Mouse (Mus musculus) thymus, postnatal 0 days (tissue): ENCODE measurements around the gene Sema4b. TPM values are rescaled to one million over a fixed set of nuclear protein-coding genes. Genes with fewer than 3 reads are reported as not detected.

Experiments used
- DNase-seq: peaks from one replicate; pipeline ENCODE4 v3.0.0-alpha.2; 2015; ENCODE audit warnings: low spot score
- polyA plus RNA-seq: library from polyadenylated mRNA; unstranded; fragments of >200 nt; fragmentation: Nextera tagmentation; extraction: Ambion mirVana; gene quantifications from 2 replicates; pipeline ENCODE4 v1.2.1, GENCODE M21; 2015

The Sema4b gene
- polyA plus RNA-seq, 1 experiment from 2014 or later: 20.9 TPM

DNA sequence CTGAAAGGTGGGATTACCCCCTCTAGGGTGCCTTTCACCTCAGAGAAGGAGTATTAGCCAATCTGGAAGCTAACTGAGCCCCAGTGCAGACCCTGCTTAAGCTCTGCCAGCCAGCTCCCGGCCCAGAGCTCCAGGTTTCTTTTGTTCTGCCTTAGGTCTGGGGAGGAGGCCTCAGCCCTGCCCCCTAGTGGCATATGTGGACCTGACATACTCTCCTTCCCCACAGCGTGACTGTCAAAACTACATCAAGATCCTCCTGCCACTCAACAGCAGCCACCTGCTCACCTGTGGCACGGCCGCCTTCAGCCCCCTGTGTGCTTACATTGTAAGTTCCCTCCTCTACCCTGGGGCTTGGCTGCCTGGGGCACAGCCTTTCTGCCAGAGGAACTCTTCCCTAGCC is 28.8 kb downstream of the Sema4b start:
- DNase-seq: peak; percentile 88

DNA sequence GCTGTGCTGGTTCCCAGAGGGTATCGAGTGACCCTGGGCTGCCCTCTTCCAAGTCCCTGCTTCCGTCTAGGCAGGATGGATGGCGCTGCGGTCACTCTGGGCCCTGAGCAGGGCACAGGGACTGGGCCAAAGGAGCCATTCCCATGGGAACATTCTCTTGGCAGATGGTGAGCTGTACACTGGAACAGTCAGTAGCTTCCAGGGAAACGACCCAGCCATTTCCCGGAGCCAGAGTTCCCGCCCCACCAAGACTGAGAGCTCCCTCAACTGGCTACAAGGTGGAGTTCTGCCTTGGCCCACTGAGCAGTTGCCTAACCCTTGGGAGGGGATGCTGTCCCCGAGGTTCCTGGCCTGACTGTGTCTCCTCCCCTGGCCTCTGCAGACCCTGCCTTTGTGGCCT is 29.9 kb downstream of the Sema4b start:
- no peak for DNase-seq

DNA sequence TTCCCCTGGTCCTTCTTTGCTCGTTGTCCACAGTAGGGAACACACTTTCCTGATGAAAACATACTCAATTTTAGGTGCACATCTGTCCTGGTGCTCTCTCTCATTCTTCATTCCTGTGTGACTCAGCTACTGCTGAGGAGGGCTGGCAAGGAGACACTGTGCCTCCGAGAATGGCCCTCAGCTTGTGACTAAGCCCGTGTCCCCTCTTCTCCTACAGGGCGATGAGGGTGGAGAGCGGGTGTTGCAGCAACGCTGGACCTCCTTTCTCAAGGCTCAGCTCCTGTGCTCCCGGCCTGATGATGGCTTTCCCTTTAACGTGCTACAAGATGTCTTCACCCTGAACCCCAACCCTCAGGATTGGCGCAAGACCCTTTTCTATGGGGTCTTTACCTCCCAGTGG is 32.0 kb downstream of the Sema4b start:
- DNase-seq: no peak

DNA sequence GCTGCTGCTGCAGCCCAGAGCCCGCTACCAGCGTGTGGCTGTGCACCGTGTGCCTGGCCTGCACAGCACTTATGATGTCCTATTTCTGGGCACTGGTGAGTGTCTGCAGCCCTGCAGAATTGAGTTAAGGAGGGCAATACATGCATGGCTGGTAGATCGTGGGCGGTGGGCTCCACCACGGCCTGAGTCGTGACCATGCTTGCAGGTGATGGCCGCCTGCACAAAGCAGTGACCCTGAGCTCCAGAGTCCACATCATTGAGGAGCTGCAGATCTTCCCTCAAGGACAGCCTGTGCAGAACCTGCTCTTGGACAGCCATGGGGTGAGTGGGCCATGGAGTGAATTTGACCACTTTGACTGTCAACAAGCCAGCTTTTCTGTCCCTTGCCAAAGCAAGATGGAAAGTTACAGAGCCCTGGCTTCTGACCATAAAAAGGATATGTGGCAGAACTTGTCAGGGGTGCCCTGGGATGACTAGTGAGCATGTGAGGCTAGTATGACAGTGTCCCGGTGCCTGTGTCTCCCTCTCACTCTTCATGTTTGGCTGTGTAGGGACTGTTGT is 33.7 kb downstream of the Sema4b start:
- DNase-seq: no peak

DNA sequence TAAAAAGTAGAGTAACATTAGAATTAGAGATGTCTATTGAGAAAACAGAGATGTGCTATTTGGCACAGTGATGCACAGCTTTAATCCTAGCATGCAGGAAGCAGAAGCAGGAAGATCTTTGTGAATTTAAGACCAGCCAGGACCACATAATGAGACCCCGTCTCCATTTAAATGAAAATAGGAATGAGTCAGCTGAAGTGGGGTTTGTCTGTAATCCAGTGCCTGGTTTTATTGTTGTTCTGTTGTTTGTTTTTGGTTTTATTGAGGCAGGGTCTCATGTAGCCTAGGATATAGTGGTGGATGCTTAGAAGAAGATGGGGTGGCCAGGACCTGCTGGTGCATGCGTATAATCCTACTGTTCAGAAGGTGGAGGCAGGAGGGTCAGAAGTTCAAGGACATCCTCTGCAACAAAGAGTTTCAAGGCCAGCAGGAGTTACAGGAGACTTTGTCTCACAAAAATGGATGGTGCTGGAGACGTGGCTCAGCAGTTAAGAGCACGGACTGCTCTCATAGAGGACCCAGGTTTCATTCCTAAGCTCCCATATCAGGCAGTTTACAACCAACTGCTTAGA is 34.6 kb downstream of the Sema4b start:
- no peak for DNase-seq

DNA sequence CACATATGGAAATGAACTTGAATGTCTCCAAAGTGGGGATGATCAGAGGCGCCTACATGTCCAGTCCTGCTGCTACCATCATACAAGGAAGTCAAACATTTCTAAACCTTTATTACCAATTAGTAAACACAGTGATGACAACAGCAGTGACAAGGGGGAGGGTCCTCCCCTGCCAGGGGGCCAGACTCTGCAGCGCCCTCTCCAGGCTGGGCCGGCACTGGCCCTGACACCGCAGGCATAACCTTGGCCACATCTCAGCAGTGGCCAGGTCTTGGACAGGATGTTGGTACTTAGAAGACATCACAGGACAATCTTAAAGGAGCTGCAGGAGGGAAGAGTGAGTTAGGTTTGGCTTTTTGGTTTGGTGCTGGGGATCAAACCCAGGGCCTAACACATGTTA is 40.4 kb downstream of the Sema4b start:
- no peak for DNase-seq

DNA sequence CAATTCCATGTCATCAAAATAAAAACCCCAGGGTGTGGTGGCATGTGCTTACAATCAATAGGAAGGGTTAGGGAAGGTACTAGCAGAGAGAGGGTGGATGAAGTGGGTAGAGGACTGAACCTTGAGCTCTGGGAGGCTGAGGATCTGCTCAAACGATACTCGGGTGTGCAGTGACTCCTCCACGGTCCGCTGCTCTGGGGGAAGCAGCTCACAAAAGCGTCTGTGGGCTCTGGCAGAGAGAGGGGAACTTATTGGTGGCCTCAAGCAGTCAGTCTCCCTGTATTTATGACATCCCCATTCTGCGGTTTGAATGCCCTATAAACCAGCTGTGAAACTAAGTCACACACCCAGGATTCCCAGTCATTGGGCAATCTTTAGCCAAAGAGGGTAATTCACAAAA is 43.6 kb downstream of the Sema4b start:
- no peak for DNase-seq

DNA sequence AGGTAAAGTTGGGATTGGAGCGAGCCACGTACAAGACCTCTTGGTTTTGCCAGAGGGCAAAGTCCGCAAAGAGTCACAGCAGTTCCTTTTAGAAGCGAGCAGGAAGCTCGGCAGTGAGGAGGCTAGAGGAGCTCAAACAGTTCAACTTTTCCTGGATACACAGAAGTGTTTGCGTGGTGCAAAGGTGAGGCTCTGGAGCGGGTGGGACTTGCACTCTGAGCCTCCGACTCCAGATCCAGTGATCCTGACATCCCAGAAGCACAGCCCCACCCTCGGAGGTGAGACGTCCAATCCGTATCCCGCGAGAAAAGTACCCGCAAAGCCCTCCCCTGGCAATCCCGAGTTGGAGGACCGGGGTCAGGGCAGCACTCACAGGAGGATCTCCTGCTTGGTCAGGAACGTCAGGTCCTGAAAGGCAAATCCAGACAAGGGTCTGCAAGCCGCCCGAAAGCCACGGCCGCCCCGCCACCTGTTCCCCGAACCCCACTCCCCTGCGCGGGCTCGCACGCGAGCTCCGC is 45.4 kb downstream of the Sema4b start:
- peak; percentile 33 for DNase-seq

DNA sequence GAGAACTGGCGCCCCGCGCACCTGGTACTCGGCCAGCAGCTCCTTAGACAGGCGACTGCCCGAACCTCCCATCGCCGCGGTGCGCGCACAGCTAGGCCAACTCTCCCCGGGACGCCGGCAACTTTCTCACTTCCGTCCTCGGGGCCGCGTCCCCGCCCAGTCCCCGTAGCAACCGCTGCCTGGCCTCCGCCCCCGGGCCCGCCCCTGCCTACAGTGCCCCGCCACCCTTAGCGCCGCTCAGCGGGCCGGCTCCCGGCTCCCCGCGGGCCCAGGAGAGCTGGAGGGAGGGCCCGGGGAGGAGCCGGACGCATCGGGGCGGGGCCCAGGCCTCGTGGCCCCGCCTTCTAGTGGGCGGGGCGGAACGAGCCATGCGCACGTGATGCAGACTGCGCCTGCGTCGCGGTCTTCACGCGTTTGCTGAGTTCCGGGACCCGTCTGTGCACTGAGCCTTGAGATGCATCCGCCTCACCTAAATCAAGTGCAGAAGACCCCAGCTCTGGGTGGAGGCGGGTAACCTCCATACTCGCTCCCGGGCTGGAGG is 45.9 kb downstream of the Sema4b start, which contains the start of the genes Cib1 and Gdpgp1:
Gene Cib1 (minus strand): TSS at position 325 of the 541 bp plus-strand sequence.
Gene Gdpgp1 (plus strand): TSS at position 377 of the 541 bp plus-strand sequence.
- peak; percentile 99 for DNase-seq

DNA sequence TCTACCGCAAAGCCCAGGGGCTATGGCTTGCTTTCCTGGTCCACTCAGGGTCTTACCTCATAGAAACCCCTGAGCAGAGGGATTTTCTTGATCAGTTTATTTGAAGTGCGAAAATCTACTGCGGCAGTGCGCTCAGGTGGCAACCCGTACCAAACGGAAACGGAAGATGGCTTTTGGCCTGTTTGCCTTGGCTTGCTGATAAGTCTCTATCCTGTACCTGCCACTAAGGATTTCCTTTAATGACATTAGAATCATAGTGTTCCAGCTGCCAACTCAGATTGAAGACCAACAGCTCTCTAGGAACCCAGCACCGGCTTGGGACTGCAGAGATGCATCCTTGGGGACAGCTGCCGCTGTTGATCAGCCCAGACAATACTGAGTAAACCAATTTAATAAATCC is 47.2 kb downstream of the Sema4b start:
- no peak for DNase-seq

DNA sequence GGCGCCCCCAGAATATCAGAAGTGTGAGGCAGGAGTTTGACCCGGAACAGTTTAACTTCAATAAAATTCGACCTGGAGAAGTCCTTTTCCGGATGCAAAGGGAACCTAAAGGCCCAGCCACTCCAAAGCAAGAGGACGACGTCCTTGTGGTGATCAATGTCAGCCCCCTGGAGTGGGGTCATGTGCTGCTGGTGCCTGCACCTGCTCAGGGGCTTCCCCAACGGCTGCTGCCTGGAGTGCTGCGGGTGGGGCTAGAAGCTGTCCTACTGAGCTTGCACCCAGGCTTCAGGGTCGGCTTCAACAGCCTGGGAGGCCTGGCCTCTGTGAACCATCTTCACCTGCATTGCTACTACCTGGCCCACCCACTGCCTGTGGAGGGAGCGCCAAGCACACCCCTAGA is 51.9 kb downstream of the Sema4b start:
- no peak for DNase-seq

DNA sequence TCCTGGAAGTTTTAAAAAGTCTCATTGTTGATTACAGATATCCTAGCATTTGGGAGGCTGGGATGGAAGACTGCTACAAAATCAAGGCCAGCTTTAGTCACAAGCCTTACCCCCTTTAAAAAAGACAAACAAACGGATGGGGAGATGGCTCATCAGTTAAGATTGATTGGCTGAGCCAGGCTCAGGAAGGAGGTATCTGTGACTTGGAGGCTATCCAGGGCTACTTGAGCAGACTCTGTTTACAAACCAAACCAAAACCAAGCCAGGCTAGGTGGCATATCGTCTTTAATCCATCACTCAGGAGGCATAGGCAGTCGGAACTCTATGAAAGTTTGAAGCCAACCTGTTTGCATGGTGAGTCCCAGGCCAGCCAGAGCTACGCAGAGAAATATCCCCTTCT is 55.0 kb downstream of the Sema4b start:
- no peak for DNase-seq

DNA sequence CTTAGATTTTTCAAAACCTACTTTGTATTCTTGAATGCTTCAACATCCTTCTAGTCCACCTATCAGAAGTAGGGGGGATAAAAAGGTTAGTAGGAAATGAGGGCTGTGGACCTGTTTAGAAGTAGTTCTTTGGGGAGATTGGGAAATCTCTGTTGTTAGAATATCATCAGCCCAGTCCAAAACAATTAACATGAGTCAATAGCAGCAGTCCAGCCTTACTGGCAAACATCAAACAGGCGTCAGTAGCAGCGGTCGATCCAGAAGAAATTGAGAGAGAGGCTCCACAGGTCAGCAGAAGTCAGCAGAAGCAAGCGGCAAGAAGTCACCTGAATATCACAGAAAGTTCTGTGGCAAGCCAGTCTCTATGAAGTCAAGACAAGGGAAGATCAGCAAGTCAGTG is 58.2 kb downstream of the Sema4b start:
- DNase-seq: no peak

DNA sequence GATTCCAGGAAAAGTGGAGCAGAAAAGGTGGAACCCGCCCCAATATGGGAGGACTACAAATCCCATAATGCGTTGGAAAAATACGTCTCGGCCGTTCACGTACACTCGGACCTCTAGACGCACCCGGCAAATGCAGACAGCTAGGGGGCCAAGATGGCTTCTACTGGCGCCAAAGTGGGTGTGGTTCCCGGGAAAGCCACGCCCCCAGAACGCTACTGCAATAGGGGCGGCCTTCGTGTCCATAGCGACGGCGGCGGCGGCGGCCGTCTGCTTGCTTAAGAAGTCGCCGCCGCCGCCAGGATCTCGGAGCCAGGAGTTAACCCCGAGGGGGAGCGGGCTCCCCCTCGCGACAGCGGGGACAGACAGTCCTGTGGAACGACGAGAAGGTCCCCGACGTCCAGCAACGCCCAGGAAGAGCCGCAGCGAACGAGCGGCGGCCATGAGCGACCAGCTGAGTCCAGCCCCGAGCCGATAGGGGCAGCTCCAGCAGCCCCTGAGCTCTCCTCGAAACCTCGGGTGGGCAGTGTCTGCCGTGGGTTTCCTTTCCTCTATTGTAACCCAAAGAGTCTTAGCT is 59.6 kb downstream of the Sema4b start, which contains the start of gene Ttll13:
Gene Ttll13 (plus strand): TSS at position 229 of the 574 bp plus-strand sequence.
- peak; percentile 97 for DNase-seq

DNA sequence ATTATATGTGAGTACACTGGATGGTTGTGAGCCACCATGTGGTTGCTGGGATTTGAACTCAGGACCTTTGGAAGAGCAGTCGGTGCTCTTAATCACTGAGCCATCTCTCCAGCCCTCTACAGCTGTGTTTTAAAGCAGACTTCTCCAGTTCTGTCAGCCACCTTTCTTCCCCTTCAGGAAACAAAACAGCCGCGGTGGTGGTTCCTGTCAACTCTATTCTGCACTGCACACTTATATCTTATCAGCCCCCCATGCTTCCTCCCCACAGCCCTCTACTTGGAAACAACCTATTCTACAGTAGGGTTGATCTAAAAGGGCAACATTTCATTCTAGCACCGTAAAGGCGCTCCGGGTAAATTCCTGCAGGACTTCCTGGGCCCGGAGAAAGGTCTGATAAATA is 60.2 kb downstream of the Sema4b start:
- peak; percentile 50 for DNase-seq

DNA sequence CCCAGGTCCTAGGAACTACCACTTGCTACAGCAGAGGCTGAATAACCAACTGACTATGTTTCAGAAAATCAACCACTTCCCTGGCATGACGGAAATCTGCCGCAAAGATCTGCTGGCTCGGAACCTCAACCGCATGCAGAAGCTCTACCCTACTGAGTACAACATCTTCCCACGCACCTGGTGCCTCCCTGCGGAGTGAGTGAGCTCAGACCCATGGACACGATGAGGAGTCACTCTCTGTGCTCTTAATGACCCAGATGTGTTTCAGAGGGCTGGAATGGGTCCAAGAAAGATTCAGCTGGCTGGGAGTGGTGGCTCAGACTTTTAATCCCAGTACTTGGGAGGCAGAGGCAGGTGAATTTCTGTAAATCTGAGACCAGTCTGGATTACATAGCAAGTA is 65.8 kb downstream of the Sema4b start:
- no peak for DNase-seq

DNA sequence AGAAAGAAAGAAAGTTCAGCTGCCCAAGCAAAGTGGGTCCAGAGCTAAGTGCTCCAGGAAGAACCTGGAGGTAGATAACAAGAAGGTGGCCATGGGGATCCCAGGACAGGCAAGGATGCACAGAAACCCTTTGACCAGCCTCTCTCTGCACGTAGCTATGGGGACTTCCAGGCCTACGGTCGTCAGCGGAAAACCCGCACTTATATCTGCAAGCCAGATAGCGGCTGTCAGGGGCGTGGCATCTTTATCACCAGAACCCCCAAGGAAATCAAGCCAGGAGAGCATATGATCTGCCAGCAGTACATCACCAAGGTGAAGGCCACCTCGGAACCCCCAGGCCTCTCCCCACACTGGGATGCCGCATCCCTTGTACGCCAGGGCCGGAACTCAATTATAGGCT is 66.2 kb downstream of the Sema4b start:
- DNase-seq: no peak

DNA sequence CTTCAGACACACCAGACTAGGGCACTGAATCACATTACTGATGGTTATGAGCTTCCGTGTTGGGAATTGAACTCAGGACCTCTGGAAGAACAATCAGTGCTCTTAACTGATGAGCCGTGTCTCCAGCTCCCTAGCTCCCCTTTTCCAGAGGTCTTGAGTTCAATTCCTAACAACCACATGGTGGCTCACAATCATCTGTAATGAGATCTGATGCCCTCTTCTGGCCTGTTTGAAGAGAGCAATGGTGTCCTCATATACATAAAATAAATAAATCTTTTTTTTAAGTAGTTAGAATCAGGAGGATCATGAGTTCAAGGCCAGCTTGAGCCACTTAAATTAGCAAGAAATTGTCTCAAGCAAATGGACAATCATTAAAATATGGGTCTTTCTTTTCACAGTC is 69.3 kb downstream of the Sema4b start:
- peak; percentile 19 for DNase-seq

DNA sequence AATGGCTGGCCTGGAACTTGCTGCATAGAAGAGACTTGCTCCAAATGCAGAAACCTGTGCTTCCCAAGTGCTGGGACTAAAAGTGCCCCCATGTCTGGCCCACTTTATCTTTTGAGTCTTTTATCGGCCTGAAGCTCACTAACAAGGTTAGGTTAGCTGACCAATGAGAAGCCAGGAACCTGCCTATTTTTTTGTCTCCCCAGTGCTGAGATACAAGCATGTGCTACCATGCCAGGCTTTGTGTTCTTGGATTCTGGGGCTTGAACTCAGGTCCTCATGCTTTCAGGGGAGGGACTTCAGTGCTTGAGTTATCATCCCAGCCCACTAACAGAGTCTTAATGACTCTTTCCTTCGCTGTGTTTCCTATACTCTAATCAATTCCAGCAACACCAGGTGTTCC is 71.1 kb downstream of the Sema4b start:
- no peak for DNase-seq

DNA sequence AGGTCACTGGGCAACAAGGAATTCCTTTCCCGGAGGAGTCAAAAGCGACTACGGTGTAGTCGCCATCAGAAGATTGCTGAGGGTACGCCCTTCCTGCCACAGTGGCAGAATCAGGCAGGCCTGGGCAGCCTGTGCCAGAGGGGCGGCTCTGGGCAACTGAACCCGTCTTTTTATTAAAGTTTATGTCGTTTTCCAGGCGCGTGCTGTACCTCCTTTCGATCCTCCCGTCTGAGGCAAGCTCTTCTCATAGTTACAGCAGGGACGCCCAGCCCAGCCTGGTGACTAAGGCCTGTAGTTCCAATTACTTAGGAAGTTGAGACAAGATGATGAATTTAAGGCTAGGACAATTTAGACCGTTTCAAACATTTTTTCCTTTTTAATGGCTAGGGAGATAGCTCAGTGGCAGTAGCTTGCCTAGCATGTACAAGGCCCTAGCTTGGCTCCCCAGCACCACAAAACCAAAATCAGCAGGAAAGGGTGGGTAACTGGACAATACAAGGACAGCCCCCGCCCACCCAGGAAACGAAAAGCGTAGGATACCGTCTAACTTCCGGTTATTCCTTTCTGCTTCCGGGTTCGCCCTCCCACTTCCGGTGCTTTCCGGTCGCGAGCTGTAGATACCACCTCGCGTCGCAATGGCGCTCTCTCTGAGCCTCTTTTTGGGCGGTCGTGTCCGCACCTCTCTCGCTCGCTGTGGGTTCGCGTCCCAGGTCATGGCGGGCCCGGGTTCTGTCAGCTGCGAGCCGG is 74.2 kb downstream of the Sema4b start, which contains the start of gene Ngrn:
Gene Ngrn (plus strand): TSS at position 591 of the 747 bp plus-strand sequence.
- DNase-seq: peak; percentile 90

DNA sequence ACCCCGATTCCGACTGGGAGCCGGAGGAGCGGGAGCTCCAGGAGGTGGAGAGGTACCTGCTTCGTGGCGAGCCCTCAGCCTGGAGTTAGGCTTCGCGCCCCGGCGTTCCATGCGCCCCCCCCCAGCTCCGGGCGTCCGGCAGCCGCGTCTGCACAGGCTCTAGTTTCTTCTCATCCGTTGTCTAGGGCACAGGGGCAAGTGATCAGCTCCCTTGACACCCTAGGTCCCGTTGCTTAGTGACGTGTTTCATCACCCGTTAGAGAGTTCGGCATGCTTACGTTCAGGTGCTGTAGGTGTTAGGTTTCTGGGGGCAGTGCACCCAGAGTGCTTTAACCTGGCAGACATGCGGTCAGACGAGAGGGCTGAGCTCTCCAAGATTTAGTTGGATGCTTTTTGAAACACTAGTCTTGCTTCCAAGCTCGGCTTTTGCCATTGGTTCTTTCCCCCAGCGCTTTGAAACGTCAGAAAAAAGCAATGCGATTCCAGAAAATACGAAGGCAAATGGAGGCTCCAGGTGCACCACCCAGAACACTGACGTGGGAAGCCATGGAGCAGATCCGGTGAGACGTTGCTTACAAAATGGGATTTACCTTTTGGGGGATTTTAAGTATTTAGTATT is 74.8 kb downstream of the Sema4b start:
- peak; percentile 28 for DNase-seq
